Mouse (Mus musculus) cortical plate, adult 2 months (tissue): Measurements from ENCODE around the gene Iqgap1.

Experiments used
- CTCF ChIP-seq: fragments of 200-500 bp; IDR thresholded peaks from 2 replicates; pipeline ENCODE4 v1.5.1; 2011; ENCODE audit warnings: mild to moderate bottlenecking, control low read depth, low read length; ENCODE audit not compliant: insufficient read depth; ENCODE audit errors: extremely low read depth
- POLR2A ChIP-seq: fragments of 200-500 bp; IDR thresholded peaks from 2 replicates; pipeline ENCODE4 v1.6.1; 2011; ENCODE audit warnings: mild to moderate bottlenecking, low read length, control low read depth; ENCODE audit not compliant: insufficient read depth; ENCODE audit errors: extremely low read depth

DNA sequence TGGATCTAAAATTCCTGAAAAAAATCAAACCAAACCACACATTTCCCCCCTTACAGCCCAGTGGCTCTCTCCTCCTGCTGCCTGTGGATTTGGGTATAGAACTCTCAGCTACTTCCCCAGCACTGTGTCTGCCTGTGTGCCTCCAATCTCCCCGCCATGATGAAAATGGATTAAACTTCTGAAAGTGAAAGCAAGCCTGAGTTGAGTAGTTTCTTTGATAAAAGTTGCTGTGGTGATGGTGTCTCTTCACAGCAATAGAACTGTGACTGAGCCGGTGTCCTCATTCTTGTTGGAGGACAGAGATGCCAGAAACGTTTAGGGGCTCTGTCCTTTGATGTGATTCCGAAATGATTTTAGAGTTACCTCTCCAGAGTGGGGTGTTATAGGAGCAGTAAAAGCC, 4.9 kb downstream of the Iqgap1 start:
- TF ChIP-seq CTCF = no peak
- no peak for TF ChIP-seq POLR2A
